Comparison of ENCODE assay signal across 9 mouse cellular contexts in the genomic region with DNA sequence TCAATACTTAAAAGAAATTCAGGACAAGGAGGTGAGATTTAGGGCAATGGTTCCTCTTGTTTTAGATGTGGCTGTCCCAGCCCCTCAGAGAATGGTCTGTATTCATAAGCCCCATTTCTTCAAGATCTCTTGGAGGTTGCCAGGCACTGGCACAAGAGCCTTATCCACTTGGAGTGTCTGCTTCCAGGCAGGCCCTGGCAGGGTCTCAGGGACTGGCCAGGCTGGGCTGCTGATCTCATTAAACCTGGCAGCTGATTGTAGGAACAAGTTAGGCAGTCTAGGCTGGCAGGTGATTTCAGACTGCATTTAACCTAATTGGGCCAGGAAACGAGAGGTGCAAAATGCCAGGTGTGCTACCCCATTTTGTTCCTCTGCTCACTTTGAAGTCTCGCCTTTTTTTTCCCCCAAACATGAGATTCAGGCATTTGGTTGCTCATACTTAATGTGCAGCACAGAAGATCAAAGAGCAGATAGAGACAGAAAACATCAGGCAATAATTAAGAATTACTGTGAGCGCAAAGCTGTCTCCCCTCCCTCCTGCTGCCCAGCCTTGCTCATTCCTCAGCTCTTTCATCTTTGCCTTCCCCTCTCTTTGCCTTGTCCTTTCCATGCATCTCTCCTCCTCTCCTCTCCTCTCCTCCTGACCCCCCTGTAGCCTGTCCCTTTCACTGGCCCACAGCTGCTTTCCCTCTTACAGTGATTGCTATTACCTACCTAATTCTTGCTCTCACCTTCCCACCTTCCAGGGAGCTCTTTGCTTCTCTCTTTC.
DNase-seq lines count a peak whose midpoint lies in the region; ATAC-seq lines count a peak whose summit lies in the region.
"Had no signal": no experiment of that assay in that cellular context is flagged by ENCODE, and none has a peak within 500 bp of the region (broad histone marks: within the 10 kb centered on the region; RNA-seq: fewer than 3 reads in every experiment).

No protein-coding gene starts in this region.

- H3K4me1 ChIP-seq in kidney, embryonic 14.5 days (ENCODE audit: control insufficient read depth, insufficient read depth, low read length) = no peaks in the 10 kb centered on the region
- H3K4me1 ChIP-seq in embryonic facial prominence, embryonic 11.5 days (ENCODE audit: control insufficient read depth, insufficient read depth, low read length) = no peaks in the 10 kb centered on the region
- H3K4me1 ChIP-seq in midbrain, embryonic 16.5 days (ENCODE audit: control insufficient read depth, insufficient read depth, low read length) = peaks cover 6% of the 10 kb centered on the region
- H3K4me1 ChIP-seq: liver, embryonic 15.5 days had no signal

- DNase-seq in kidney, adult 9 months = peak; percentile 16
- DNase-seq in embryonic facial prominence, embryonic 11.5 days (ENCODE audit: low spot score) = peak; percentile 49
- peak; percentile 42 to 44 for DNase-seq in layer of hippocampus, adult 8-10 months (ENCODE audit: low spot score in 2 of 2)
- no peak for DNase-seq in adrenal gland, postnatal 36 days
- no peak for DNase-seq in thymus, postnatal 10 days (ENCODE audit: low spot score in 2 of 2)

- H3K4me2 ChIP-seq in kidney, embryonic 14.5 days (replicated peaks; ENCODE audit: low read depth, low read length) = no peak overlapping the region
- H3K4me2 ChIP-seq in embryonic facial prominence, embryonic 11.5 days (ENCODE audit: low read depth, low read length) = no peak overlapping the region
- H3K4me2 ChIP-seq in midbrain, embryonic 16.5 days (ENCODE audit: low read length) = peak overlapping the region; percentile 9; the same call in 1 of the 2 replicates
- H3K4me2 ChIP-seq: liver, embryonic 15.5 days had no signal

- no peak for ATAC-seq in kidney, embryonic 14.5 days (ENCODE audit: low FRiP score, low TSS enrichment)
- ATAC-seq in embryonic facial prominence, embryonic 11.5 days (replicated peaks; ENCODE audit: insufficient number of reproducible peaks, low FRiP score, low TSS enrichment, low read depth) = no peak; the same call in 1 of the 2 replicates
- peak; percentile 88 for ATAC-seq in midbrain, embryonic 16.5 days
- no peak for ATAC-seq in megakaryocyte progenitor cell, adult 5-6 weeks (replicated peaks; ENCODE audit: poor library complexity)

- H3K36me3 ChIP-seq in kidney, embryonic 14.5 days (ENCODE audit: control insufficient read depth, insufficient read depth, low read length) = no peaks in the 10 kb centered on the region
- no peaks in the 10 kb centered on the region for H3K36me3 ChIP-seq in embryonic facial prominence, embryonic 11.5 days (replicated peaks; ENCODE audit: control insufficient read depth, insufficient read depth, low read depth, low read length)
- no peaks in the 10 kb centered on the region for H3K36me3 ChIP-seq in midbrain, embryonic 16.5 days (ENCODE audit: control insufficient read depth, insufficient read depth, low read length)
- H3K36me3 ChIP-seq: liver, embryonic 15.5 days had no signal

- H3K4me3 ChIP-seq in kidney, embryonic 14.5 days (ENCODE audit: low read length) = no peak overlapping the region
- no peak overlapping the region for H3K4me3 ChIP-seq in embryonic facial prominence, embryonic 11.5 days (ENCODE audit: low read depth, low read length)
- H3K4me3 ChIP-seq in midbrain, embryonic 16.5 days (ENCODE audit: low read depth, low read length) = no peak overlapping the region
- H3K4me3 ChIP-seq: liver, embryonic 15.5 days had no signal

- H3K27me3 ChIP-seq in kidney, embryonic 14.5 days (ENCODE audit: control insufficient read depth, insufficient read depth, low read length) = no peaks in the 10 kb centered on the region
- H3K27me3 ChIP-seq in embryonic facial prominence, embryonic 11.5 days (ENCODE audit: control insufficient read depth, insufficient read depth, low read length) = no peaks in the 10 kb centered on the region
- H3K27me3 ChIP-seq in midbrain, embryonic 16.5 days (ENCODE audit: control insufficient read depth, insufficient read depth, low read depth, low read length) = no peaks in the 10 kb centered on the region
- H3K27me3 ChIP-seq: liver, embryonic 15.5 days had no signal

- H3K9ac ChIP-seq in kidney, embryonic 14.5 days (ENCODE audit: low read depth, low read length) = no peak overlapping the region
- no peak overlapping the region for H3K9ac ChIP-seq in embryonic facial prominence, embryonic 11.5 days (replicated peaks; ENCODE audit: low read length)
- no peak overlapping the region for H3K9ac ChIP-seq in midbrain, embryonic 16.5 days (ENCODE audit: low read depth, low read length)
- H3K9ac ChIP-seq: liver, embryonic 15.5 days had no signal

- H3K27ac ChIP-seq in kidney, embryonic 14.5 days (ENCODE audit: low read depth, low read length) = no peak overlapping the region
- H3K27ac ChIP-seq in embryonic facial prominence, embryonic 11.5 days (replicated peaks; ENCODE audit: low read depth, low read length) = no peak overlapping the region
- H3K27ac ChIP-seq in midbrain, embryonic 16.5 days (ENCODE audit: low read length) = peak overlapping the region; percentile 55
- H3K27ac ChIP-seq: liver, embryonic 15.5 days had no signal

- no peaks in the 10 kb centered on the region for H3K9me3 ChIP-seq in kidney, embryonic 14.5 days (ENCODE audit: control insufficient read depth, low read length)
- H3K9me3 ChIP-seq in embryonic facial prominence, embryonic 11.5 days (replicated peaks; ENCODE audit: control insufficient read depth, low read length) = no peaks in the 10 kb centered on the region
- H3K9me3 ChIP-seq in midbrain, embryonic 16.5 days (replicated peaks; ENCODE audit: control insufficient read depth, low read length, poor library complexity, severe bottlenecking) = no peaks in the 10 kb centered on the region
- H3K9me3 ChIP-seq: liver, embryonic 15.5 days had no signal

- 23% methylated on average over 3 of the region's 3 CpGs for WGBS in kidney, embryonic 14.5 days
- whole genome bisulfite sequencing in embryonic facial prominence, embryonic 11.5 days = 42% methylated on average over 3 of the region's 3 CpGs
- 28% methylated on average over 3 of the region's 3 CpGs for WGBS in midbrain, embryonic 16.5 days

Comparison
In these comparisons a context has a peak if more than half of its experiments do, and no peak if none do; other contexts are left out.
1. DNase-seq: peak in kidney, adult 9 months (single experiment), embryonic facial prominence, embryonic 11.5 days (single experiment) and layer of hippocampus, adult 8-10 months (2 of 2); none in adrenal gland, postnatal 36 days (0 of 2) and thymus, postnatal 10 days (0 of 2).